Mouse (Mus musculus) lung, embryonic 16.5 days (tissue): ENCODE data around the gene Myo1g. TPM values are rescaled to one million over a fixed set of nuclear protein-coding genes. Genes with fewer than 3 reads are reported as not detected.

Experiments used
- ATAC-seq: fragments of 200-750 bp; cut with Nextera tagmentation; 2 replicates; pipeline ENCODE4 v1.8.0; 2017; ENCODE audit warnings: low read depth, mild to moderate bottlenecking, moderate library complexity
- H3K27ac ChIP-seq: fragments of 300-500 bp; sonication (generic); 2 replicates; pipeline ENCODE4 v1.5.1; 2014; ENCODE audit warnings: mild to moderate bottlenecking, control low read depth, low read length
- H3K27me3 ChIP-seq: fragments of 300-500 bp; sonication (generic); 2 replicates; pipeline ENCODE4 v1.6.1; 2014; ENCODE audit warnings: low read depth, low read length, mixed read lengths; ENCODE audit not compliant: control insufficient read depth, insufficient read depth
- H3K36me3 ChIP-seq: fragments of 300-500 bp; sonication (generic); 2 replicates; pipeline ENCODE4 v1.6.1; 2014; ENCODE audit warnings: low read length; ENCODE audit not compliant: control insufficient read depth, insufficient read depth
- H3K4me1 ChIP-seq: fragments of 300-500 bp; sonication (generic); replicated peaks from 2 replicates; pipeline ENCODE4 v1.6.1; 2014; ENCODE audit warnings: low read length, mixed read lengths; ENCODE audit not compliant: control insufficient read depth, insufficient read depth
- H3K4me2 ChIP-seq: fragments of 300-500 bp; sonication (generic); 2 replicates; pipeline ENCODE4 v1.6.1; 2014; ENCODE audit warnings: low read depth, low read length, control low read depth
- H3K4me3 ChIP-seq: fragments of 300-500 bp; sonication (generic); 2 replicates; pipeline ENCODE4 v1.5.1; 2014; ENCODE audit warnings: mild to moderate bottlenecking, low read length, control low read depth
- H3K9ac ChIP-seq: fragments of 300-500 bp; sonication (generic); 2 replicates; pipeline ENCODE4 v1.6.1; 2014; ENCODE audit warnings: low read length, control low read depth
- H3K9me3 ChIP-seq: fragments of 300-500 bp; sonication (generic); 2 replicates; pipeline ENCODE4 v1.6.1; 2016; ENCODE audit warnings: low read length; ENCODE audit not compliant: control insufficient read depth
- WGBS: fragments of 180-500 bp; shearing (Covaris S2); extraction: QIAGEN DNeasy Blood & Tissue Kit; methylation state at CpG from one replicate; pipeline ENCODE4 v1.1.7; 2014; 5-methylcytosine and 5-hydroxymethylcytosine counted together
- polyA plus RNA-seq: library from polyadenylated mRNA; unstranded; fragments of >200 nt; fragmentation: Nextera tagmentation; extraction: Ambion mirVana; gene quantifications from 2 replicates; pipeline ENCODE4 v1.2.1, GENCODE M21; 2015

The Myo1g gene
- polyA plus RNA-seq, 1 experiment from 2014 or later, result 3.8 TPM

- Histone ChIP-seq H3K27ac (peak overlapping the region; percentile 62), H3K27me3 (no peaks in the 10 kb centered on the region), H3K4me2 (no peak overlapping the region), H3K4me1 (no peaks in the 10 kb centered on the region), H3K36me3 (no peaks in the 10 kb centered on the region), H3K9me3 (no peaks in the 10 kb centered on the region), H3K9ac (no peak overlapping the region), H3K4me3 (no peak overlapping the region)
- ATAC-seq, result peak; percentile 80
- 45% methylated on average over 6 of the region's 6 CpGs for WGBS
These were observed 16.1 kb downstream of the Myo1g start for GRCm38 (mm10) chr11:6504689-6505088.

DNA sequence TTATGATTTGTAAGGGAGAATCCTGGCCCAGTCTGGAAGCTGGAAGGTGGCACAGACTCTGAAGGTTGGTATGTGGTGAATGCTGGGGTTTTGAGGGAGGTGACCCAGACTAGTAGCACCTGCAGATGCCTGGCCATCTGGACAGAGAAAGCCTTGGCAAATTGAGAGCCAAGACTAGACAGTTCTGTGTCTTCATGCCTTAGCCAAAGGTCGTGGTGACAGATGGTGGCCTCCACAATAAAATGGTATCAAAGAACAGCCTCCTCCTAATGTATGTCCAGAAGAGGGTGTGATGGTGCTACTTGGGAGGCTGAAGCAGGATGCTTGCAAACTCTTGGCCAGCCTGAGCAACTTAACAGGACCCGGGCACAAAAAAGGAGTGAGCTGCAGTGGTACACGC, 16.5 kb downstream of the Myo1g start:
- no peaks in the 10 kb centered on the region for H3K36me3 ChIP-seq
- peak overlapping the region; percentile 62 for H3K27ac ChIP-seq
- no peaks in the 10 kb centered on the region for H3K27me3 ChIP-seq
- H3K4me2 ChIP-seq, result no peak overlapping the region
- no peak; the same call in 1 of the 2 replicates for ATAC-seq
- WGBS, result 63% methylated on average over 3 of the region's 3 CpGs
- H3K9me3 ChIP-seq, result no peaks in the 10 kb centered on the region
- H3K4me3 ChIP-seq, result no peak overlapping the region
- H3K9ac ChIP-seq, result no peak overlapping the region
- H3K4me1 ChIP-seq, result no peaks in the 10 kb centered on the region

DNA sequence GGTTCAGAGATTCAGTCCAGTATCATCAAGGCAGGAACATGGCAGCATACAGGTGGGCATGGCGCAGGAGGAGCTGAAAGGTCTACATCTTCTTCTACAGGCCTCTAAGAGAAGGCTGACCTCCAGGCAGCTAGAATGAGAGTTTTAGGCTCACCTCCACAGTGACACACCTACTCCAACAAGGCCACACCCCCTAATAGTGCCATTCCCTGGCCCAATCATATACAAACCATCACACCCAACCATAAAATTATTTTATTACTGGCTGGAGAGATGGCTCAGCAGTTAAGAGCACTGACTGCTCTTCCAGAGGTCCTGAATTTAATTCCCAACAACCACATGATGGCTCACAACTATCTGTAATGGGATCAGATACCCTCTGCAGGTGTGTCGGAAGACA, 18.3 kb downstream of the Myo1g start:
- ATAC-seq, result no peak
- 93% methylated on average over 2 of the region's 2 CpGs for WGBS

DNA sequence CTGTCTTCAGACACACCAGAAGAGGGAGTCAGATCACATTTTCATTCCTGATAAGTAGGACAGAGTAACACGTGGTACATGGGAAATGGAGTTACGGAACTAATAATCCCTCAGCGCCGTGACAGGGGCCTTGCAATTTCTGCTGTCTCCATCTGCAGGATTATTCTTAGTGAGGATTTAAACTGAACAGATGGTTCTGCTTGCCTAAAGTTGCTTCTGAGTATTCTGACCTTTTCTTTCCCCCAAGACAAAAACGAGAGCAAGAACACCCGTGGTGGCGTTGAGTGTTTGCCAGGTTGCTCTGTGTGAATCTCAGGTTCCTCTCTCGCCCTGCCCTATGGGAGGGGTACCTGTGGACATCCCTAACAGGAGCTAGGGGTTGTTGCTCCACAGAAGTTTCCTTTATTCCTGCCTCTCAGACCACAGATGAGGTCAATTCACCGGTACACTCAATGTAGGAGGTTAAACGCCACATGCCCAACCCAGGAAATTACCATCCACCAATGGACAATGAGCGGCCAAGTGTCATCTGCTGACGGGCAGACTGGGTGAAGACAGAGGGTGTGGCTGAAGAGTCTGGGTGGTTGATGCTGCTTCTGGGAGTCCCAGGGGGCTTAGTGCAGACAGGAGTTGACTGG, 23.3 kb downstream of the Myo1g start:
- WGBS, result 76% methylated on average over 12 of the region's 12 CpGs

More for the DNA sequence above, 18.3 kb downstream of the Myo1g start:
- H3K9ac ChIP-seq, result no peak overlapping the region
- H3K36me3 ChIP-seq, result no peaks in the 10 kb centered on the region
- no peak overlapping the region for H3K4me2 ChIP-seq
- no peak overlapping the region for H3K27ac ChIP-seq
- no peaks in the 10 kb centered on the region for H3K9me3 ChIP-seq
- no peak overlapping the region for H3K4me3 ChIP-seq
- no peaks in the 10 kb centered on the region for H3K27me3 ChIP-seq
- no peaks in the 10 kb centered on the region for H3K4me1 ChIP-seq

GRCm38 (mm10) chr11:6489691-6490503, 30.9 kb downstream of the Myo1g start:
- Histone ChIP-seq H3K4me3 (no peak overlapping the region), H3K9me3 (no peaks in the 10 kb centered on the region; the same call in 1 of the 2 replicates), H3K27ac (no peak overlapping the region), H3K36me3 (no peaks in the 10 kb centered on the region), H3K9ac (no peak overlapping the region), H3K4me1 (peaks cover 3% of the 10 kb centered on the region), H3K27me3 (no peaks in the 10 kb centered on the region), H3K4me2 (no peak overlapping the region)
- 37% methylated on average over 6 of the region's 6 CpGs for WGBS
- no peak for ATAC-seq

More for the DNA sequence above, 23.3 kb downstream of the Myo1g start:
- Histone ChIP-seq H3K27ac (no peak overlapping the region), H3K4me2 (no peak overlapping the region), H3K9ac (no peak overlapping the region), H3K9me3 (no peaks in the 10 kb centered on the region), H3K4me3 (no peak overlapping the region), H3K36me3 (no peaks in the 10 kb centered on the region), H3K27me3 (no peaks in the 10 kb centered on the region), H3K4me1 (no peaks in the 10 kb centered on the region)
- ATAC-seq, result no peak

GRCm38 (mm10) chr11:6489257-6489656, 31.5 kb downstream of the Myo1g start:
- no peaks in the 10 kb centered on the region for H3K27me3 ChIP-seq
- H3K4me3 ChIP-seq, result no peak overlapping the region
- peaks cover 3% of the 10 kb centered on the region for H3K4me1 ChIP-seq
- H3K9ac ChIP-seq, result no peak overlapping the region
- no peaks in the 10 kb centered on the region; the same call in 1 of the 2 replicates for H3K9me3 ChIP-seq
- no peaks in the 10 kb centered on the region for H3K36me3 ChIP-seq
- no peak overlapping the region for H3K4me2 ChIP-seq
- 92% methylated on average over 7 of the region's 7 CpGs for WGBS
- no peak for ATAC-seq
- H3K27ac ChIP-seq, result no peak overlapping the region

GRCm38 (mm10) chr11:6488041-6488684, 32.6 kb downstream of the Myo1g start:
- no peak overlapping the region for H3K9ac ChIP-seq
- H3K27ac ChIP-seq, result peak overlapping the region; percentile 46; the same call in 1 of the 2 replicates
- H3K27me3 ChIP-seq, result no peaks in the 10 kb centered on the region
- H3K4me3 ChIP-seq, result no peak overlapping the region
- no peaks in the 10 kb centered on the region for H3K36me3 ChIP-seq
- peaks cover 3% of the 10 kb centered on the region for H3K4me1 ChIP-seq
- H3K4me2 ChIP-seq, result no peak overlapping the region
- H3K9me3 ChIP-seq, result no peaks in the 10 kb centered on the region; the same call in 1 of the 2 replicates
- ATAC-seq, result no peak
- WGBS, result 97% methylated on average over 5 of the region's 5 CpGs

GRCm38 (mm10) chr11:6487496-6487895, 33.3 kb downstream of the Myo1g start:
- Histone ChIP-seq H3K4me1 (peaks cover 3% of the 10 kb centered on the region), H3K4me2 (no peak overlapping the region), H3K9me3 (no peaks in the 10 kb centered on the region; the same call in 1 of the 2 replicates), H3K4me3 (no peak overlapping the region), H3K9ac (0 out of 2 replicates have a peak overlapping the region, but pooled peaks have one; percentile 11), H3K27ac (peak overlapping the region; percentile 46; the same call in 1 of the 2 replicates), H3K27me3 (no peaks in the 10 kb centered on the region), H3K36me3 (no peaks in the 10 kb centered on the region)
- WGBS, result 26% methylated on average over 7 of the region's 7 CpGs
- ATAC-seq, result peak; percentile 80

DNA sequence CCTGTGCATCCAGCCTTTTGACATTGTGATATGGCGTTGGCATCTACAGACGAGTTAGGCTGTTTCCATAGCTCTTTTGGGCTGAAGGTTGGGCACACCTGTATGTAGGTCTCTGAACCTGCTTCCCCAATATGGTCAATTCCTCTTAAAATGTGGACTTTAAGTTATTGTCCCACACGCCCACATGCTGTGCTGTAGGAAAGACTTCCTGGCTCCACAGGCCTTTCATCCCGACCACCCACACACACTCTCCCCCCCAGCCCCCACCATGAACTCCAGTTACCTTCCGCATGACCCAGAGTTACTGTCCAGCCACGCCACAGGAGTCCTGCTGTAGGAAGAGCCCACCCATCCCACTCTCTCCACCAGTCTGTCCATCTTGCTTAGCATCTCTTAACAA, 33.8 kb downstream of the Myo1g start:
- H3K27me3 ChIP-seq, result no peaks in the 10 kb centered on the region
- ATAC-seq, result peak; percentile 13; the same call in 1 of the 2 replicates
- H3K27ac ChIP-seq, result peak overlapping the region; percentile 46; the same call in 1 of the 2 replicates
- no peak overlapping the region for H3K4me3 ChIP-seq
- H3K36me3 ChIP-seq, result no peaks in the 10 kb centered on the region
- H3K4me2 ChIP-seq, result no peak overlapping the region
- H3K9me3 ChIP-seq, result no peaks in the 10 kb centered on the region; the same call in 1 of the 2 replicates
- WGBS, result 63% methylated on average over 6 of the region's 6 CpGs
- peaks cover 3% of the 10 kb centered on the region for H3K4me1 ChIP-seq
- no peak overlapping the region for H3K9ac ChIP-seq
